Mouse (Mus musculus) mesoderm, embryonic 11.5 days (tissue): ENCODE results near the gene Gm20388.

ENCODE experiments used
- DNase-seq: peaks from one replicate; pipeline ENCODE4 v3.0.0-alpha.2; 2012; ENCODE audit warnings: low read depth, low spot score

The Gm20388 gene

DNA sequence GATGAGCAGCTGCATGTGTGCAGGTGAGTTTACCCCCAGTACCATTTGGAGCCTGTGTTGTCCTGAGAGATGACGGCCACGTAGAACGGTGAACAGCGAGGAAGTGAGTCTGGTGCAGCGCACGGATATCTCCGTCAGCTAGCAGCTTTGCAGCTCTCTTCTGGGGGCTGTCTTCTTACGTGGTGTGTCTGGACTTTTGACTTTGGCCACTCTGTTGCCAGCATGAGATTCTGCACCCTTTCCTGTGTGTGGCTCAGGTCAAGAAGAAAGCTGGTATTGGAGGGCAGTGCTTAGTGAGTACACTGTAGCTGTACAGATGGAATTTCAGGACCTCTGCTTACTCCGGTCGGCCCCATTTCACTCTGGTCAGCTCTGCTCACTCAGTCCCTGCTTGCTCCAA is 47.4 kb downstream of the Gm20388 start:
- no peak for DNase-seq

GRCm38 (mm10) chr8:119960531-119961104 is 50.0 kb downstream of the Gm20388 start:
- DNase-seq, result no peak

DNA sequence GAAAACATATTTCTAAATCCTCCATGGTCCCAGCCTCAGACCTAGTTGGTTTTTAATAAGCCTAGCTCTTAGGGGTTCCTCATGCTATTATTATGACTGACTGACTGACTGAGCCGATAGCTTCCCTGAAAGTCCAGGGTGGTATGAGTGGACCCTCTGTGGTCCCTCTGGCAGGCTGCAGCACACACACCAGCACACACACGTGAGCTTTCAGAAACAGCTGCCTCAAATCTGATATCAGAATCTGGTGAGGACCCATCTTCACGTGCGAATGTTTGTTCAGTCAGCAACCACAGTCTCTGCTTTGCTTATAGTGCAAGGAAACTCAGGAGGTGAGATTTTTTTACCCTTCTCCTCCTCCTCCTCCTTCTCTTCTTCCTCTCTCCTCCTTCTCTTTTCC is 54.2 kb downstream of the Gm20388 start:
- no peak for DNase-seq

DNA sequence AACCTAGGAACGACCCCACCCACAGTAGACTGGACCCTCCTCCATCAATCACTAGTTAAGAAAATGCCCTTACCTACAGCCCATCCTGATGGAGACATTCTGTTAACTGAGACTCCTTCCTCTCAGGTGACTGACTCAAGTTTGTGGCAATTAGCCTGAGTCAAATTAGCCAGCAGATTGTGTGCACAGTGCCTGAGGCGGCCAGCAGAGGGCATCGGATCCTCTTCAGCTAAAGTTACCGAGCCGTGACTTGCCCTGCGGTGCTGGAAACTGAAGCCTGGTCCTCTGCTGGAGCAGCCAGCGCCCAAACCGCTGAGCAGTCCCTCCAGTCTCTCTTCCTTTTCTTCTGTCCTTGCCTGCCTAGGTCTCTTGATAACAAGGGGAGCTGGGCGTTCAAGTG is 56.8 kb downstream of the Gm20388 start:
- no peak for DNase-seq

DNA sequence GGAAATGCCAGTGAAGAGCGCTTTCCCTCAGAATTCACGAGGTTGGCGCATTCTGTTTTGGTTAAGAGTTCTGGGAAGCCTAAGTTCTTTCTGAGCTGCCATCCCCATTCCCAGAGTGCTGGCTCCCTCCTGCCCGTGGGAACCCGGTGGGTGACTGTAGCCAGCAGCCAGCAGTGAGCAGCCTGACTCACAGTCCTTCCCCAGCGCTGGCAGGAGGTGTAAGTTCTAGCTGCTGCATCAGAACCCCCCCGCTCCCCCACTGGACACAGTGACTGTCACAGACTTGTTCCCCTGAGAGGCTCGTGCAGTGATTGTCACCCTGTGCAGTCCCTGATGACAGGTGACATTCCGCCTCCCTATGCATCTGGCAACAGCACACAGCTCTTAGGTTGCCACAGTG is 59.5 kb downstream of the Gm20388 start:
- no peak for DNase-seq

DNA sequence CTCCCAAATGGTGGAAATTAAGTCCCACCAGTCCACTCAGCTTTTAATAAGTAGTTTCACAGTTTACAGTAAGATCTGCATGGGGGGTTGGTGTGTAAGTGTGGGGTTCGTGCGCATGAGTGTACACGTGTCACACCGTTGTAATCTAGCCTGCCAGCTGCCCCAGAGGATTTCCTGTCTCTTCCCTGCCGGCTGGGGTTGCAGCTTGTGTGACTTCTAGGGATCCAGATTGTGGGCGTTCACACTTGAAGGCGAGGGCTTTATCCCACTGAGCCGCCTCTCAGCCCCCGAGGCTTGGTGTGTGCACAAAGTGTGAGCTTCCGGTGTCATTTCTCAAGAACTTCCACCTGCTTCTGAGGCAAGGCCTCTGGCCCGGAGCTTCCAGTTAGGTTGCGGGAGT is 61.9 kb downstream of the Gm20388 start:
- no peak for DNase-seq

GRCm38 (mm10) chr8:119978770-119979381 is 68.2 kb downstream of the Gm20388 start:
- no peak for DNase-seq

DNA sequence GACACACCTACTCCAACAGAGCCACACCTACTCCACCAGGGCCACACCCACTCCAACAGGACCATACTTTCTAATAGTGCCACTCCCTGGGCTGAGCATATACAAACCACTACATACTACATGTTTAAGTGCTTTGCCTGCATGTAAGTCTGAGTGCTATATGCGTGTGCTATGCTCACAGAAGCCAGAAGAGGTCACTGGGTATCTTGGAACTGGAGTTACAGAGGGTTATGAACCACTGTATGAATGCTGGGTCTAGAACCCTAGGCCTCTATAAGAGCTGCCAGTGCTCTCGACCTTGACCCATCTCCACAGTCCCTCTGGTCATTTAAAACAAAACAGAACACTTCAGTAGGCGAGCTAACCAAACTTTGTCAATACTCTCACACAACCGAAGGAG is 70.6 kb downstream of the Gm20388 start:
- no peak for DNase-seq

DNA sequence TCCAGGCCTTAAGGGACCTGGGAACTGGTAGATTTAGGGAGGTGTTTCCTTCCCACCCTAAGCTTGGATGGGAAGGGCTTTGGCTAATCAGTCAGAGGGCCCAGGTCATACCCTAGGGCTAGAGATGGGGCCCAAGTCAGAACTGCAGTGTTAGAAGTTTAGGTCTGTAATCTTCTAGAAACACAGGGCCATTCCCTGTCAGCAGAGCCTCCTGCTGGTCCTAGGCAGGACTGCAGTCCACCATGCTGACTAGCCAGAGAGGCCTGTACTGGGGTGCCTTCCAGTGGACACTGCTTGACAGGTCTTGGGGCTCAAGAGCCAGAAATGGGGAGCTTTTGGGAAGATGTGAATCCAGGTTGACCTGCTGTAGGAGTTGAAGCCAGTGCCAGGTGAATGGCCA is 73.4 kb downstream of the Gm20388 start:
- no peak for DNase-seq

GRCm38 (mm10) chr8:119986174-119986573 is 75.5 kb downstream of the Gm20388 start:
- DNase-seq, result no peak

GRCm38 (mm10) chr8:119988087-119988486 is 77.4 kb downstream of the Gm20388 start:
- DNase-seq, result no peak

DNA sequence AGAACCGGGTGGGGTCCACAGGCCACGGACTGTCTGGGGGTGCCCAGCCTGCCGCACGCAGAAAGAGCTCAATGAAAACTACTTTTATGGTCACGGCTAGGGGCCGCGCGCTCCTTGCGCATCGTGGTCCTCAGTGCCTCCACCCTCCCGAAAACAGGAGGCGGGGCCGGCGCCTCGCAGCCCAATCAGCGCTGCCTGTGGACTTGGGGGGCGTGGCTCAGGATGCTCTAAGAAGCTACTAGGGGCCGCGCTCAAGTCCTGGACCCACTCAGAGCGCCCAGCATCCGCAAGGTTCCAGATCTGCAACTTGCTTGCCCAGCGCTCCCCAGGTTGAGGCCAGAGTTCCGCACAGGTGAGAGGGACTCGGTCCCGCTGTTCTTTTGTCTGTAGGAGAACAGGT is 81.6 kb downstream of the Gm20388 start, which contains the start of gene Crispld2:
Gene Crispld2, plus strand, starts transcription at position 190 of the 400 bp plus-strand sequence.
- peak; percentile 91 for DNase-seq

GRCm38 (mm10) chr8:119994114-119994513 is 83.5 kb downstream of the Gm20388 start:
- peak; percentile 43 for DNase-seq

GRCm38 (mm10) chr8:119994556-119994955 is 83.9 kb downstream of the Gm20388 start:
- DNase-seq, result peak; percentile 50

- no peak for DNase-seq
These were observed 86.6 kb downstream of the Gm20388 start for GRCm38 (mm10) chr8:119997266-119997665.

DNA sequence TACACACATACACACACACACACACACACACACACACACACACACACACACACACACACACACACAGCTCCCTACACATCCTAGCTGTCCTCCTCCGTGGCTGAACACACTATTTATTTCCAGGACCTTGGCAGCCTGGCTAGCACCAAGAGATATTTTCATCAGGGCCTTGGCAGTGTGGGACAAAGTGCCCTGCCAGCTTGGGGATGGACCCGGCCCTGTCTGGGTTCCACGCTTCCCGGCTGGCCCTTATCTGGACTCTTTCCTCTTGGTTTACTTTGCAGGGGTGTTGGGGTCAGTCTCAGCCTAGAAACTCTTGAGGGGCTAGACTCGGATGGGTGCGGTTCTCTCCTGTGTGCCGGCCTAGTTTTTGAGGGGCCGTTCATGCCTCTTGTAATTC is 89.8 kb downstream of the Gm20388 start:
- no peak for DNase-seq

DNA sequence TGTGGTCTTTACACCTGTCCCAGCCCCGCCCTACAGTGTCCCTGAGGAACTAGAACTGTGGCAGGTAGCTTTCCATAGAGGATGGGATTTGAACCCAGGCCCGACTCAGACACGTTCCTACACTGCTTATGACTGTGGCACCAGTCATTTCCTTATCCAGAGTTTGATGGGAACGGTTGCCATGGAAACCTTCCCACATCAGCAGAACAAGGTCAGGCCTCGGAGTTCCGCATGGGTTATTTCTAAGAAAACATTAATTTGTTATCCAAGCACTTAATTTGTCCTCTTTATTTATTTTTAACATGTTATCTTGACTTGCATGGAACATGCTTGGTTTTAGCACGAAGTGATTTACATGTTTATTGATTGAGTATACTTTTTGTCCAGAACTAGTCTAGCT is 91.1 kb downstream of the Gm20388 start:
- peak; percentile 69 for DNase-seq

GRCm38 (mm10) chr8:120002348-120002747 is 91.7 kb downstream of the Gm20388 start:
- DNase-seq, result no peak

- peak; percentile 82 for DNase-seq
These were observed 93.6 kb downstream of the Gm20388 start for GRCm38 (mm10) chr8:120004154-120004702.

GRCm38 (mm10) chr8:120004705-120005381 is 94.2 kb downstream of the Gm20388 start:
- peak; percentile 57 for DNase-seq

GRCm38 (mm10) chr8:120006645-120007160 is 96.1 kb downstream of the Gm20388 start:
- DNase-seq, result peak; percentile 60

DNA sequence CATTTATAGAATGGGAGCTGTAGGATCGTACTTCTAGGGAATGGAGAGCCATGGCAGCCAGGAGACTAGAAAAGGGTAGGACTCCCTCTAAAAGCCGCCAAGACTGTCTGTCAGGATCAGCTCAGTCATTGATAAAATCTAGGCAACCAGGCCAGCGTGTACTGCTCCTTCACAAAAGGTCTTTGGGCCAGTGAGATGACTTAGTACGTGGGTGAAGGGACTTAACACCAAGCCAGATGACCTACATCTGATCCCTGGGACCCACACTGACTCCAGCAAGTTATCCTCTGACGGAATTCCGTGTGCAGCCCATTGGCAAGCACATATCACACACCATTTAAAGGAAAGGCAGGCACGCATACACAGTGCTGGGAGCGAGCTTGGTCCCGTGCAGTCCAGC is 96.5 kb downstream of the Gm20388 start:
- no peak for DNase-seq

DNA sequence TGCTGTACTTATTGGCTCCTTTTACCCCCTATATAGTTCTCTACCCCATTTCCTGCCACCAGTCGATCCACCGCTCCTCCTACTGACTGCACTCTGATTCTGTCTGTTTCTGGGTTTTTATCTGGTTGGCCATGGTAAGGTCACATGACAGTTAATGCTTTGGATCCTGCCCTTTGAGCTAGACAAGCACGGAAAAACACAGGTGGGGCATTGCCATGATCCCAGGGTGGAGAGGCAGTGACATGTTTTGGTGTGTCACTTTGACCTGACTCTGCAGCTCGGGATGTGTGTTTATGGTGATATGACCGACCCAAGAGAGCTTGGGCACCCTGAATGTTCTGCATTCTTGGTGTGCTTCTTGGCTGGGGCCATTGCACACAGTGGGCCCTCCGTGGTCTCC is 98.6 kb downstream of the Gm20388 start:
- no peak for DNase-seq
